Mouse (Mus musculus) natural killer cell, adult 2 months (primary cell): ENCODE measurements at regions not wholly inside any gene's neighbourhood (a gene's known extent, or its start where the extent isn't known, plus 50 kb on each side); places are given as distances from the start of the nearest gene placed in this dataset.
A peak's percentile ranks its signal among the peaks of the same experiment; 100 is the strongest.

Experiments used
- DNase-seq, 2 experiments: peaks; one replicate each; pipeline ENCODE4 v3.0.0; 2022; ENCODE audit warnings: low spot score in 2 of 2

DNA sequence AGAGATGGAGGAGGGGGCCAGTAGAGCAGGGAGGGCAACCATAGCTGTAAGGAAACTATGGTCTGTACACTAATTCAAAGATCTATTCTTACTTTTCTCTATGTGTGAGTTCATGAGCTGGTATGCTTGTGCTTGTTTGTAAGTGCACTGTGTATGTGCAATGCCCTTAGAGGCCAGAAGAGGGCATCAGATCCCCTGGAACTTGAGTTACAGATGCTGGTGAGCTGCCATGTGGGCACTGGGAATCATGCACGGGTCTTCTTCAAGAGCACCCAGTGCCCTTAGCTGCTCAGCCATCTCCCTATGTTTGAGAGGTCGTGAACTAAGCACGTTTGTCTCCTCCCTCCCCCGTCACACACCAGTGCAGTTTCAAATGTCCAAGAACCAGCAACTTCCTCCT lies 68.9 kb downstream of the Tbx3 start:
- no peak for DNase-seq

DNA sequence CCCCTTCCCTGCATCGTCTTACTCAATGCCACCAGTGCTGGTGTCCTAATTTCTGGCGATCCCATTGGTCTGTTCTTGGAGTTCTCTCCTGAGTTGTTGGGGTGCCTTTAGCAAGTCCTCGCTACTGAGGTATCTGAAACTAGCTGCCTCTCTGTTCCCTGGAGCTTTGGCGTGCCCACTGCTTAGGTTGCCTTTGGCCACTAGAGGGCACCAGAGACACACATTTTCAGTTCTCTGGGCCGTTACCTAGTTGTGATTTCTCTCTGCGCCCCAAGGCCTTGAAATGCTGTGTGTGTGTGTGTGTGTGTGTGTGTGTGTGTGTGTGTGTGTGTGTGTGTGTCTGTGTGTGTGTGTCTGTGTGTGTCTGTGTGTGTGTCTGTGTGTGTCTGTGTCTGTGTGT lies 70.6 kb downstream of the Tbx3 start:
- DNase-seq: peak; percentile 10 to 28

DNA sequence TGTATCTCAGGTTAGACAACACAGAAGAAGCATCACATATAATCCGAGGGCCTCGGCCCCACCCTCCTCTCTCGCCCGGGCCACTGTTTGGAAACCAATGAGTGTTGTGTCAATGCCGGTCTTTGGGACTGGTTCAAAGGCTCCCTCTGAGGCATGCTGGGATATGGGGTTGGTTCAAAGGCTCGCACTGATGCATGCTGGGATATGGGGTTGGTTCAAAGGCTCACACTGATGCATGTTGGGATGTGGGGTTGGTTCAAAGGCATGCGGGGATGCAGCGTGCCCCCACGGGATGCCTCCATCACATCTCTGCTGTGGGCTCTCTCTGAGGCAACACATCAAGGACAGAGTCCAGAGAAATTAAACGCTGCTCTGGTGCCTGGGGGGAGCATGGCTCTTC lies 73.3 kb downstream of the Tbx3 start:
- no peak for DNase-seq

DNA sequence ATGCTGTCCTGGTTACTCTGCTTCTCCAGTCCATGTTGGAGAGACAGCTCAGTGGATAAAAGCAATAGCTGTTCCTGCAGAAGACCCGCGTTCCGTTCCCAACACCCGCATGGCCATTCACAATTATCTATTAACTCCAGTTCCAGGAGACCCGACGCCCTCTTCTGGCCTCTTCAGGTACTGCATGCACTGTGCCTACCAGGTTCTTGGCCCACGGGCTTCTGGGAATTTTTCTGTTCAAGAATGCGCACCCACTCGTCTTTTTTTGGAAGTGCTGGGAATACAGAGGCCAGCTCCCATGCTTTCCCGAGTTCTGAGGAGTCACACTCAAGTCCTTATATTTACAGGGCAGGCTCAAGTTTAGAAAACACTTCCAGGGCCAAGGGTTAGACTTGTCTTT lies 76.6 kb downstream of the Tbx3 start:
- DNase-seq: no peak

DNA sequence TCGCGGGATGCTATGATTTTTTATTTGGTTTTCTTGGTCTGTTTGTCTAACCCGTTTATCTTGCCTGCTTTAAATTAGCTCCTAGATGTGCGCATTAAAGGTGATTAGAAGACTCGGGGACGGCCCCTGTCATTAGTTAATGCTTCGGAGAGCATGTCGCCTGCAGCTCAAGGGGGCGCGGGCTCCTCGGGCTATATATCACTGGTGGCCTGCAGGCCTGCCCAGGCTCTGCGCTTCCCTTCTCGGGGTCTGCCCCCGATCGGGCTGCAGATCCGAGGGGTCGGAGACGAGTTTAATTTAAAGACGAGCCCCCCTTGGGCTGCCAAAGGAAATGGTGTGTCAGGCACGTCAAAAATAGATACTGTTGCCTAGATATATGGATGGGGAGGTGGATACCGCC lies 78.2 kb downstream of the Tbx3 start:
- DNase-seq: no peak

DNA sequence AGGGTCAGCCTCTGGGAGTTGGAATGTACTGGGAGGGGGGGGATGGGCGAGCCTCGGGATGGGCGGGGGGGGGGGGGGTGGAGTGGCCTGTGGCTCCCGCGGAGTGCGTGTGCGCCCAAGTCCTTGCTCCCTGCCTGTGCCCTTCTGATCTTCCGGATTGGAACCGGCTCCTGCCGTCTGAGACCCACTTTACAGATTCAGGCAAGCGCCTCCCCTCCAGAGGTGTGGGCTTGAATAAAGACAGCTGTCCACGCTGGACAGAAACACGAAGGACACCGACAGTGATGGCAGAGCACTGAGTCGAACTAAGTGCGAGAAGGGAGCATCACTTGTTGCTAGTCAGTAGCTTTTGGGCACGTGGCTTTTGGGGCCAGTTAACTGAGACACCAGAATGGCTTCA lies 78.7 kb downstream of the Tbx3 start:
- DNase-seq: no peak

DNA sequence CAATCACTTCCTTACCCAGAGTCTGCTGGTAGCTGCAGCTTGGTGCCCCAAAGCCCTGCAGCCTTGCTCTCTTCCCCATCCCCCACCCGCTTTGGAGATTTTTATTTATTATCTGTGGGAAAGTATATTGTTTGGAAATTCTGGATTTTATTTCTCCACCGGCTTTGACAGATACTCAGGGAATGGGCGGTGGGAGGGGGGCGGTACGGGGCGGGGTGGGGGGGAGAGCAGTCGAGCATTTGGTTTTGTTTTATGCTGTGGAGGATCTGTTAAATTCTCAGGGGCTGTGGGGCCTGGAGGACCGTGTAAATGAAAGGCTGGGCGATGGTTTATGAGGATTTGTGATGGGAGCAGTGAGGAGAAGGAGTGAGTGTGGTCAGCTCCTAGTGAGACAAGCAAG lies 76.7 kb upstream of the Tbx5 start:
- DNase-seq: no peak

DNA sequence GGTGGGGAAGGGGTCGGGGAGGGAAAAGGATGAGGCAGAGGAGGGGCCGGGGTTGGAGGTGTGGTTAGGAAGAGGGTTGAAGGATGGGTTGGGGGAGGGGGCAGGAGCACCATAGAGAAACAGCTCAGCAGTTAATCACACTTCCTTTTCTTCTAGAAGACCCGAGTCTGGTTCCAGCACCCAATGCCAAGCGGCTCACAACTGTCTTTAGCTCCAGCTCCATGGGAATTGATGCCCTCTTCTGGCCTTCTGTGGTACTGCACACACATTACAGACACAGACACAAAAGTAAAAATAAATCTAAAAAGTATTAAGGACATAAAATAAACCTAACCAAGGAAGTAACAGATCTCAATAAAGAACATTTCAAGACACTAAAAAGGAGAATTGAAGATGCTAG lies 73.6 kb upstream of the Tbx5 start:
- DNase-seq: no peak

DNA sequence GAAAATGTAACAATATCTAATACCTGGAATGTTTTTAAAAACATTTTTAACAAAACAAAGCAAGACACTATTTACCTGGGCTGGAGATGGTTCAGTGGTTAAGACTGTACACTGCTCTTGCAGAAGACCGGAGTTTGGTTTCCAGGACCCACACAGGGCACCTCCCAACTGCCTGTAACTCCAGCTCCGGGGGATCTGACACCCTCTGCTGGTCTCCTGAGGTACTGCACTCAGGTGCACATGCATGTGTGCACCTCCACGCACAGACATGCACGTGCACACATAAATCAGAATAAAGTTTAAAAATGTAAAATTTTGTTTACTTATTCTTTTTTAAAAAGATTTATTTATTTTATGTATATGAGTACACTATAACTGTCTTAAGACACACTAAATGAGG lies 70.4 kb upstream of the Tbx5 start:
- no peak for DNase-seq

DNA sequence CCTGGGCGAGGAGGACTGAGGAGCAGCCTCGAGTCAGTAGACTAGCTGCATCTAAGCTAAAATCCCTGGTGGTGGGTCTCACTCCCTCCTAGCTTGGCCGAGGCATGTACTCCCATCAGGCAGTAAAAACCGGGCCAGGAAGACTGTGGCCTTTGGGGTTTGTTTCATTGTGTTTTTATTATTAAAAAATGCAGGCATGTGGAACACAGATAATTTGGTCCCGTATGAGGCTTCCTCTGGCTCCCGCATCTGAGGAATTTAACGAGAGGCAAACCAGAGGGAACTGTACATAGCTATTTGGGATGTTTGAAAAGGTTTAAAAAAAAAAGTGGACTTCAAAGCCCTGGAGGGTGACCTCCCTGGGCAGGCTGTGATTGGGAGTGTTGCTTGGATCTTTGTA lies 69.1 kb upstream of the Tbx5 start:
- no peak for DNase-seq

DNA sequence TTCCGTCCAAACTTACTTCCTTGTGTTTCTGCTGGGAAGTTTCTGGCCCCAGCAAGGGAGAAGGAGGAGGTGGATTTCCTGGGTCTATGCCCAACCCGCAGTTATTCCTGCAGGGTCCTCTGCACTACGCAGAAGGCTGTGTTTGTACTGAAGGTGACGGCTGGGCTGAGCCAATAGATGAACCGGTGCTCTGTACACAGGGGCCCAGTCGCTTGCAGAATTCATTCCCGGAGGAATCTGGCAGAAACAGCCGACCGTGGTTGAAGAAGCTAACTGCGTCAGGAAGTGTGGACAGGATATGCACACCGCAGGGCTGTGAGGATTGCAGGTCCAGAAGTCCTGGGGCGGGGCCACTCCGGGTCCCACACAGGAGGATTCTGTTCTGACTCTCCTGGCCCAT lies 66.1 kb upstream of the Tbx5 start:
- no peak for DNase-seq

DNA sequence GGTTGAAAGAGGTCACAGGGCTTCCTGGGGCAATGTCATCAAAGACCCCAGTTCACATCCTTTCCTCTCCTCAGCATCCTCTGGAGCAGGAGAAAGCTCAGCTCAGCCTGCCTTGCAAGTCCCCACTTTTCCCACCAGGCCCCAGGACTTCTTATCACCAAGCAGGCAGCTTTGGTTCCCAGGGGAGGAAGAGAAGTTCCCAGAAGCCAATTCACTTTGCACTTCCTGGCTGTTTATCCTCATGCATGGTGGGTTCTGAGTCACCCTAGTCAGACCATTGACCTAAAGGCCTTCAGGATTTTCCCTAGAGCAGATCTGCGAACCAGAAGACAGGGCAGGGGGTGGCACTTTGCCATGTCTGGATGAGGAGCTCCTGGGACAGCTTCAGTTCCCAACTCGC lies 61.5 kb upstream of the Tbx5 start:
- DNase-seq: no peak

DNA sequence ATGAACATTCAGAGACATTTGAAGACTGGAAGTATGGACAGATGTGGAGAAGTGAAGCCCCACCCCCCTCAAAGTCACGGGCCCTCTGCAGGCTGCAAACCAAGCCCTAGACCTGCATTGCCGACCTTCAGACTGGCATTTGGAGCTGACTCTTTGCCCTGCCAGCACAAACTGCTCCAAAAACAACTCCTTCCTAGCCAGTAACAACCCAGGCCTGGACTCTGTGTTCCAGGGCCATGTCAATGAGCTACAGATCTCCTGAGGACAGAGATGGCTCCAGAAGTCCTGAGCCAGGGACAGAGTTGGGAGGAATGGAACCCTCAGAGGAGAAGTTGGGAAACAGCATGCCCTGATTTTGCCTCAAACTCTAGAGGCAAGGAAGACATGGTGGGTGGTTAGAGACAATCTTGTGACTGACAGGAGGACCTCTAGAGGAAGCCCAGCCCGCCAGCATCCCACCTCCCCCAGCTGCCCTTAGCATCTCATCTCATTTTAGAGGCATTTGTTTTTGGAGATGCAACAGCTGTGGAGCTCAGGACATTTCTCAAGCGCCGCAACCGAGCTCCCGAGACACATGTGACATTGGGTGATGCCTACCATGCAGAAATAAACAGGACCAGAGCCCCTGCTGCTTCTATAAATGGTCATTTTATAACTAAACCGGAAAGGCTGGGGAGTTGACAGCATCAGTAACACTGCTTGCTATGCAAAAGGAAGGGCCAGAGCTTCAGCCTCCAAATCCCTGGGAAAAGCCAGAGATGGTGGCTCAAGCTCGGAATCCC lies 56.2 kb upstream of the Tbx5 start:
- DNase-seq: no peak

DNA sequence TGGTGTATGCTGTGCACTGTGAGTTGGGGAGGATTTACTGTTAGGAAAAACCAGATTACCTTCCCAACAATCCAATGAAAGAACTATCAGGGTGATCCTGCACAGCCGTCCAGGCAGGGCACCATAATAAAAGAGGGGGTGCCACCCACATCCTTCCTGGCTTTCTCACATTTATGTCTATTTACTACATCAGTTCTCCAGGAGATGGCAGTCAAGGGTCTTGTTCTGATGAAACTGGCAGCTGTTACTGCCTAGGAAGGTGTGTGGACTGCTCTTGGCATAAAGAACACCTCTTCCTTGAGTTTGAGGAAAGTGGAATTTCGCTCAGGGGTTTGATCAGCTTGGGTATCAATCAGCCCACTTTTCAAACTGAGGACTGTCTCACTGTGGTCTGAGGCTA lies 54.6 kb upstream of the Tbx5 start:
- DNase-seq: no peak

DNA sequence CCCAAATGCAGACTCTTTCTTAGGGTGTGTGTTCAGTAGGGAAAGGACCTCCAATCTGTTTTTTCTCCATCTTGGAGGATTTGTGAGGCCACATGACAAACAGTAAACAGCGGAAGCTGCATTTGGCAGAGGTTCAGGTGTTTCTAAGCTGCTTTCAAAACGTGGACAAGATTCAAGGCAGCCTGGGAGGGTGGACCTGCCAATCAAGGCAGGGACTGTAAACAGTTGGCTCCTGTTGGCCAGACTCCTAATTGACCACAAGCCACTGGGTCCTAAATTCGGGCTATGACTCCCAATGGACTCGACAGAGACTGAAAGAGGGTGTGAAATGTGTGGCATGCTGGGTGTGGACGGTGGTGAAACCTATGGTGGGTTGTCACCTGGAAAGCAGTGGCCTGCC lies 51.1 kb upstream of the Tbx5 start:
- DNase-seq: no peak
